Mouse (Mus musculus) frontal cortex, postnatal 14 days (tissue): ENCODE measurements around the gene Mad1l1.
"Not testable (repeated sequence)": the region's sequence is repeated elsewhere in the genome, so short reads cannot be mapped to it uniquely, and the experiment has no call there.

ENCODE experiments used
- DNase-seq, 2 experiments: peaks; one replicate each; pipeline ENCODE4 v3.0.0; 2022; ENCODE audit warnings: low spot score in 2 of 2

Mad1l1 gene

GRCm38 (mm10) chr5:140321042-140321755, at the start of gene Mad1l1, which contains the start of gene Nudt1:
Gene Mad1l1, minus strand, starts transcription at chr5:140321552.
Gene Nudt1, plus strand, starts transcription at chr5:140321656.
- DNase-seq, result peak; percentile 87 to 88

- DNase-seq, result no peak
Observed at GRCm38 (mm10) chr5:140370446-140371254, 49.3 kb upstream of the Mad1l1 start.

DNA sequence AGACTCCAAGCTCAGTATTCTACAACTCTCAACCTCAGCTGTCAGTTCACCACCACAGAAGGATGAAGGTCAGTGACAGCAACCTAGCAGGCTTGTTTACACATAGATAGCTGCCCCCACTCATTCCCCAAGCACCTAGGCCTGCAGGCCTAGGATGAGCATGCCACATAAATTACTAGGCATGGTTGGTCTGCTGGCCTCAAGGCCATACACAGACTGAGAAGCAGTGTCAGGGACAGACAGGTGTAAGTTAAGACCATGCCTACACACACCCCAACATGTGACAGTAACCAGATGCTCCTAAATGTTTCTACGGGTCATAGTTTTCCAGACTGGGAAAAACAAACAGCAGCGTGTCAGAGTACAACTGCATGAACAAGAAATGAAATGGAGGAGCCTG, 48.1 kb upstream of the Mad1l1 start:
- DNase-seq, result no peak

DNA sequence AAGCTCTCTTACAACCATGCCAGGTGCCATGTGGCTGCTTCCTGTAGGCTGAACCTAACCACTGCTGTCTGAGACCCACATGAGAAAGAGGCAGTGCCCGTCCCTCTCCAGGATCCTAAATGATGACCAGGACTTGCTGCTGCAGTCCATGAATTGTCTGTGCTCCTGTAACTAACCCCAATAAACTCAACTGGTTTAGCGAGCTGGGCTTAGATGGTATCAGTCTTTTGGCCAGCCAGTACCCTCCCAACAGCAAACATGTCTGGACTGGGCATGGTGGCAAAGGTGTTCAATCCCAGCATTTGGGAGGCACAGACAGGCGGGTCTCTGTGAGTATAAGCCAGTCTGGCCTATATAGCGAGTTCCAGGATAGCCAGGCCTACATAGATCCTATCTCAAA, 47.6 kb upstream of the Mad1l1 start:
- no peak for DNase-seq

DNA sequence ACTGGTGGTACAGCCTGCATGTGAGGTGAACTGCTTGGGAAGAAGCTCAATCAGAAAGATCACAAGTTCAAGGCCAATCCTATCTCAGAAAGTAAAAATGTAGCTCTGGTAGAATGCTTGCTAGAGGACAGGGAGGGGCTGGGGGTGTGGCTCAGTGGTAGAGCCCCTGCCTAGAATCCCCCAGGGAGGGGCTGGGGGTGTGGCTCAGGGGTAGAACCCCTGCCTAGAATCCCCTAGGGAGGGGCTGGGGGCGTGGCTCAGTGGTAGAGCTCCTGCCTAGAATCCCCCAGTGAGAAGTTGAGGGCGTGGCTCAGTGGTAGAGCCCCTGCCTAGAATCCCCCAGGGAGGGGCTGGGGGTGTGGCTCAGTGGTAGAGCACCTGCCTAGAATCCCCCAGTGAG, 46.8 kb upstream of the Mad1l1 start:
- DNase-seq, result not testable (repeated sequence)

DNA sequence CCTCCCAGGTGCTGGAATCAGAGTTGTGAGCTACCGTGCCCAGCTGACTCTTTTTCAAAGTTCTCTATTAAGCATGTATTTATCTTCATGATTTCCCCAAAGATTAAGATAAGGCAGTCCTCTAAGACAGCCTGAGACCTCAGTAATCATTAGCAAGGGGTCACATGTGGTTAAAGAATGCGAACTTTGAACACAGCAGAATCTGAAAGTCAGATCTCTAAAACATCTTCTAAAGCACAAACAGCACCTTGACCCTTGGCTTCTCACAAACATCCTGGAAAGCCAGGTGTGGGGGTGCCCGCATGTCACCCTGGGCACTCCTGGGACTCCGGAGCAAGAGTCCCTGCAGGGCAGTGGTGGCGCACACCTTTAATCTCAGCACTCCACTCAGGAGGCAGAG, 43.1 kb upstream of the Mad1l1 start:
- DNase-seq, result no peak

DNA sequence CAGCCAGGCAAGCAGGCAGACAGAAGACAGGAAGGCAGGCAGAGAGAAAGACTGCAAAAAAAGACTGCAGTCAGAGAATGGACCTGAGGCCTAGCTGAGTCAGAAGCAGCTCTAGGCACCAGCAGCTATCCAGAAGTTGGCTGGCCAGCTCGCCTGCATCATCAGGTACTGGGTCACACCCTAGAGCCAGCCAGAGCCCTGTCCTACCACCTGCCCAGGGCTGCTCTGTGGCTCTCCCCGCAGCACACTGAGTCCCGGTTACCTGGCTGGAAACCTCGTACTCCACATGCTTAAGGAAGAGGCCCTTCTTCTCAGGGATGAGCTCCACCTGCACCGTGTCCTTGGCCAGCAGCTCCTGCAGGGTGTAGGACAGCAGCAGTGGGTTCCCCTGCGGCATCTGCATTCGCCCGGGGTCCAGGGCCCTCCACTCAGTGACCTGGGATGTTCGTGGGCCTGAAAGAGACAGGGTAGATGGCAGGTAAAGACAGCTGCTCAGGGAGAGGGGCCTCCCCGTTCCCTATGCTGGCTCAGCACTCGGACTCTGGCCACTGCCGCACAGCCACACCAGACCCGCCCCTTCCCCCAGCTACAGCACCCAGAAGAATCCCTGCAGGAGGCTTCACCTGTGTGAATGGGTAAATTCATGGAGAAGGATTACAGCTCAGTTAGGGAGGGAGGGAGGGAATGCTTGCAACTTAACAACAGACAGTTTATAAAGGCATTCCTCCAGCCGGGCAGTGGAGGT, 38.8 kb upstream of the Mad1l1 start:
- no peak for DNase-seq

GRCm38 (mm10) chr5:140357466-140357865, 36.1 kb upstream of the Mad1l1 start:
- no peak for DNase-seq

DNA sequence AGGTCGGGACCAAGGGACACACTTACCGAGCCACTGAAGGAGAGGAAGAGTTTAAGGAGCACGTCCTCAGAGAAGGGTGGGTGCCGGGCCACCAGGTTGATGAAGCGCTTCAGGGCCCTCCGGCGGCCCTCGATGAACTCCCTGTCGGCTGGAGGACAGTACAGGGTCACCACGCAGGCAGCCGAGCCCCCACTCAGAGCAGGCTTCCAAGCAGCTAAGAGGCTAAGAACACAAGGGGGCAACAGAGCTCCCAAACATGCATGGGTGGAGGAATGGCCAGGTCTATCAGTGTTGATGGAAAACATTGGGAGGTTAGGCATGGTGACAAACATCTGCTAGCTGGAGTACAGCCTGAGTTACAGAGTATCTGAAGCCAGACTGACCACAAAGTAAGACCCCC, 34.6 kb upstream of the Mad1l1 start:
- DNase-seq, result no peak

- DNase-seq, result no peak
Observed at GRCm38 (mm10) chr5:140352352-140352751, 31.0 kb upstream of the Mad1l1 start.

DNA sequence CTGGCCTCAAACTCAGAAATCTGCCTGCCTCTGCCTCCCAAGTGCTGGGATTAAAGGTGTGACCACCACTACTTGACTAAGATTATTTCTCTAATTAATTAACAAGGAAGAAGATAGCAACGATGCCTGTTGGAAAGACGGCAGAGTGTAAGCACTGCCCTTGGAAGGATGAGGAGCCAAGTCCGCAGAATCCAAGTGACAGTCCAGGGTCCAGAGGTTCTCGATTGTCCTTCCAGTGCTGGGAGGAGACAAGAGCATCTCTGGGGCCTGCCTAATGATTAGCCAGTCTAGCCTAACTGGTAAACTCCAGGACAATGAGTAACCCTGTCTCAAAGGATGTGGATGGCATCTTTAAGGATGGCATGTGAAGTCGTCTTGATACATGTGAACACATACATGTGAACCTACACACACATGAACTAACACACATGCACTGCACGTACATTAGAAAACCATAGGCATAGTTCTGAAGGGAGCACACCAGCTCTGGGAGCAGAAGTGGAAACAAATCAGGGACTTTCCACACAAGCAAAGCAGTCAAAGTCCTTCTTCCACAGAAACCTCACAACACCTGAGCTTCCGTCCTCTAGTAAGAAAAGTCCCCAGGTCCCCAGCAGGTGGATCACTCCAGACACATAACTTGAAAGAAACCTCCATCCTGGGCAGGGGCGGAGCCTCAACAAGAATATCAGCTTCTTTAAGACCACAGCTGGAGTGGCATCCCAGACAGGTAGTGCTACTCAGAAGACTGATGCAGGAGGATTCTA, 29.6 kb upstream of the Mad1l1 start:
- DNase-seq, result no peak

DNA sequence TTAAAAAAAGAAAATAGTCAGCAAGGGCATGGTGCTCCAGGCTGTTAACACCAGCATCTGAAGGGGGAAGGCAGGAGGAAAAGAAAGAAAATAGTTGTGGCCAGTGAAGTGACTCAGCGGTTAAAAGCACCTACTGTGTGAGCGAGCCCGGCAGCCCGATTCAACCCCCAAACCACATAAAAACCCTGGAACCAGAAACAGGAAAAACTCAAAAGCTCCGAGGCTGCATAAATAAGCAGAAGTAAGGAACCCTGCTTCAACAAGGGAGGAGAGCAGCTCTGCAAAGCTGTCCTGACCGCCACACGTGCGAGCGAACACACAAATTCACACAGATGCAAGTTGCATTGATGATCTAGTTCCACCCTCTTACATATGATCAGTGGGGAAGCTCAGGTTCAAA, 28.5 kb upstream of the Mad1l1 start:
- no peak for DNase-seq

DNA sequence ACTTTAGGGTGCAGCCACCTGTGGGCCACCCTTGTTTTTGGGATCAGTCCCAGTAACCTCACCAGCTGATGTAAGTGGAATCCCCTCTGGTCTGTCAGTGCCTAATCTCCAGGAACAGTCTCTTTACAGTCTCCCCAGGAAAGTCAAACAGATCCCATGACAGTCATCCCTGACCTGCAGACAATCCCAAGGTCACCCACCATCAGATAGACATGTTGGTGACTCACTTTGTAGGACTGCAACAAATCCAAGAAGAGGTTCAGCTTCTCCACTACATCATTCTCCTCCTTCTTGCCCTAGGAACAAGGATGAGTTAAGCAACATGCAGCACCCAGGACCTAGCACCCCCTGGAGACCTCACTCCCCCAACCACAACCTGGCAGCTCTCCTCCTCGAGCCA, 24.7 kb upstream of the Mad1l1 start:
- DNase-seq, result no peak

DNA sequence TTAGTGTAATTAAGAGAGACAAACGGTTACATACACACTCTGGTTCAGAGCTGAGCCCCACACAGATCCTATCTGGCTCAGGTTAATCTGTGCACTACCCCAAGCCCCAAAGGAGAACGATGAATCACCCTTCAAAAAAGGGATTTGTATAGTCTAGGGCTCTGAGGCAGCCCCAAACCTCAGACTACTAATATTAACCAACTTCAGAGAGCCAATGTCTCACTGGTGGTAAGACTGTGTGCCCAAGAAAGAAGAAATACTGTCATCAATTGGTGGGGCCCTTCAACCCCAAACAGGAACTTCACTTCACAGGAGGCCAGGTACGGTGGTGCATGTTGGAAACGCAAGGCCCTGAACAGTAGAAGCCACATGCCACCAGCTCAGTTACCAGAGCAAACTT, 23.9 kb upstream of the Mad1l1 start:
- DNase-seq, result no peak

DNA sequence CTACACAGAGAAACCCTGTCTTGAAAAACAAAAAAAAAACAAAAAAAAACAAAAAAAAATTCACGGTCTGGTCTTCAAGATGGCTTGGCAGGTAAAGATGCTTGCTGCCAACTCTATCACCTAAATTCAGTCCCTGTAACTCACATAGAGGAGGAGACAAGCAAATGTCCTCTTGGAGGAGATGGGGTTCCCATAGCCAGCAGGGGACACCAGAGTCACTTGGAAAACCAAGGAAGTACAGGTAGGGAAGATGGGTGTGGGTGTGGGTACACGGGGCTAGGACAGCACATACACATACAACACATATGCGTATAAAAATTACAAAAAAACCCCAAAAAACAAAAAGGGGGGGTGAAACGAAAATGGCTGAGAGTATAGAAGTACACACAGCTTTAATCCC, 21.5 kb upstream of the Mad1l1 start:
- DNase-seq, result no peak

- DNase-seq, result no peak
Observed at GRCm38 (mm10) chr5:140339836-140340235, 18.5 kb upstream of the Mad1l1 start.

DNA sequence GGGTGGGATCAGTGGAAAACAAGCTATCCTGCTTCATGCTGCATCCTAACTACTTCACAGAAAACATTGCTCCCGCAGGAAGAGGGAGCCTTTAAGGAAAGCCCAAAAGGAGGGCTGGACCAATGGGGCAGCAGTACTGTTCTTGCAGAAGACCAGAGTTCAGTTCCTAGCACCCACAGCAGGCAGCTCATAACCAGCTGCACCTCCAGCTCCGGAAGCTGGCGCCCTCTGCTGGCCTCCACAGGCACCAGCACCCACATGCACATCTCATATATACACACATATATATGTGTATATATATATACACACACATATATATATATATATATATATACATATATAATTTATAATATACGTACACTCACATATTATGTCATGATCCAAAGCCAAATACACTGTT, 17.4 kb upstream of the Mad1l1 start:
- no peak for DNase-seq

GRCm38 (mm10) chr5:140336680-140337079, 15.3 kb upstream of the Mad1l1 start:
- no peak for DNase-seq

GRCm38 (mm10) chr5:140333631-140334030, 12.3 kb upstream of the Mad1l1 start:
- no peak for DNase-seq

GRCm38 (mm10) chr5:140332519-140332918, 11.2 kb upstream of the Mad1l1 start:
- no peak for DNase-seq

DNA sequence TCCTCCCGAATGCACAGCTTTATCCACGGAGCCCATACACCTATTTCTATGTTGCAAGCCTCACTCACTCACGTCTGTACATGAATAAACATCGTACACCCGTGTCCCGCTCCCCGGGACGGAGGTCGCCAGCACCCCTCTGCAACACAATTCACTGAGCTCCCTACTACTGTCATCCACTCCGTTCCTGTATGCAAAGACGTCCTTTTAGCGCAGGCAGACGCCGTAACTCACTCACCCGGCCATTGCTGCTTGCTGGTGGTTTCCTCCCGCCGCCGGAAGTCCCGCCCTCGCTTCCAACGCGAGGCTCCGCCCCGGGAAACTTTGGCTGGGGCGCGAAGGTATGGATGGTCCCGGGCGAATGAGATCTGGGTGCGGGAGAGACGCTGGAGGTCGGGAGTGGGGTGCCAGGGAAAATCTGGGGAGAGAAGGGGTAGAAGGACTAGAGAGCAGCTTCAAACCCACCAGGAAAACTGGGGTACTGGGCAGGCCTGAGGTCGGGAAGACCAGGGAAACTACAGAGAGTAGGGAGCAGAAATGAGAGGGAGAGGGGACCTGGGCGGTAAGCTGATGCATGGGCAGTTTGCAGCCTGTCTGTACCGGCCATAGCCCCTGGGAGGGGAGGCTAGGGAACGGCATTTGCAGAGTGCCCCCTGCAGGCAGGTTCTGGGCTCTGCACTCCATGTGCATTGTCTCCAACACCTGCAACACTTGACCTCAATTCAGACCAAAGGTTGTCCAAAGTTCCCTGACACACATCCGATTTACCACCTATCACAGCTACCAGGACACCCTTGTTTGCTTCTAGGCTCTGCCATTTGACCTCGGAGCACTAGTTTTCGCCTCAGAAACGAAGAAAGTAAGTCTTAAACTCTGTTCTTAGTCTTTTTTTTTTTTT, 10.5 kb upstream of the Mad1l1 start, which contains the start of gene Mrm2:
Gene Mrm2, minus strand, starts transcription at position 284 of the 898 bp plus-strand sequence.
- peak; percentile 49 to 61 for DNase-seq
